Mouse (Mus musculus): ENCODE results near the gene Ap3s2. TPM values are rescaled to one million over a fixed set of nuclear protein-coding genes. Genes with fewer than 3 reads are reported as not detected.

The Ap3s2 gene
- 5.2 and 10.4 TPM in 2 replicates for polyA plus RNA-seq (2012; rRNA removed)

- peak within 1 kb of the TSS; percentile 78 for H3K4me3 ChIP-seq (ENCODE audit: low read depth, low read length)
- TF ChIP-seq POLR2A (IDR thresholded peaks at IDR 0.05; ENCODE audit: low read depth, low read length) (peak; percentile 81), CTCF (IDR thresholded peaks at IDR 0.05; ENCODE audit: extremely low read depth, insufficient read length, insufficient replicate concordance, low read depth, low read length) (no peak)
- no peaks in the 10 kb centered on the region for H3K27me3 ChIP-seq (ENCODE audit: control insufficient read depth, insufficient read depth, low read length)
- peaks cover 2% of the 10 kb centered on the region; the same call in 1 of the 2 replicates for H3K4me1 ChIP-seq (ENCODE audit: control insufficient read depth, insufficient read depth, insufficient read length, low read length)
- H3K27ac ChIP-seq (ENCODE audit: insufficient read depth, low read depth, low read length) = peak within 1 kb of the TSS; percentile 64
- peaks cover 7% of the 10 kb centered on the region for H3K36me3 ChIP-seq (ENCODE audit: control insufficient read depth, insufficient read depth, low read length)
- WGBS = under 1% methylated on average over 34 of the region's 34 CpGs
These were observed at the start of gene Ap3s2 for GRCm38 (mm10) chr7:79920344-79920983. Gene Ap3s2, minus strand, starts transcription at chr7:79920649.

DNA sequence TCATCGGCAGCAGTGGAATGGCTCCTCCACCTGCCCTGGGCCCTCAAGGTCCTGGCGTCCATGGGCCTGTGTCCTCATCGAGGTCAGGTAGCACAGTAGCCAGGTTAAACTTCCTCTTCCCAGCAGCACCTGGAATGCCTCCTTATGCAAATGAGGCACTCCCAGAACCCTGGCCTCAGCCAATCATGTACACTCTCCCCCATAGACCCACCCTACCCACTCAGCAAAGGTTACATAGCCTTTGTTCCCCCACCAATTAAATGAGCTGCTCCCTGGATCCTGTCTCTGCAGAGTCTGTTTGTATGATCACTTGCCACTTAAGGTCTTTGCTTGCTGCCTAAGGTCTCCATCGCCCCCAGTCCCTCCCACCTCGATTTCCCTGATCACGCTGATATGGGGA is 47.9 kb upstream of the Ap3s2 start:
- H3K4me3 ChIP-seq (ENCODE audit: low read depth, low read length) = no peak overlapping the region
- no peak for TF ChIP-seq POLR2A (IDR thresholded peaks at IDR 0.05; ENCODE audit: low read depth, low read length)
- TF ChIP-seq CTCF (IDR thresholded peaks at IDR 0.05; ENCODE audit: extremely low read depth, insufficient read length, insufficient replicate concordance, low read depth, low read length) = no peak
- no peaks in the 10 kb centered on the region for H3K36me3 ChIP-seq (ENCODE audit: control insufficient read depth, insufficient read depth, low read length)
- no peaks in the 10 kb centered on the region for H3K4me1 ChIP-seq (ENCODE audit: control insufficient read depth, insufficient read depth, insufficient read length, low read length)
- no peaks in the 10 kb centered on the region for H3K27me3 ChIP-seq (ENCODE audit: control insufficient read depth, insufficient read depth, low read length)
- 68% methylated on average over 6 of the region's 6 CpGs for WGBS
- no peak overlapping the region for H3K27ac ChIP-seq (ENCODE audit: insufficient read depth, low read depth, low read length)

GRCm38 (mm10) chr7:79961600-79961999 is 41.2 kb upstream of the Ap3s2 start:
- TF ChIP-seq CTCF (IDR thresholded peaks at IDR 0.05; ENCODE audit: extremely low read depth, insufficient read length, insufficient replicate concordance, low read depth, low read length) (no peak), POLR2A (IDR thresholded peaks at IDR 0.05; ENCODE audit: low read depth, low read length) (no peak)
- WGBS = 60% methylated on average over 1 of the region's 1 CpGs
- H3K27ac ChIP-seq (ENCODE audit: insufficient read depth, low read depth, low read length) = no peak overlapping the region
- H3K4me1 ChIP-seq (ENCODE audit: control insufficient read depth, insufficient read depth, insufficient read length, low read length) = no peaks in the 10 kb centered on the region
- H3K36me3 ChIP-seq (ENCODE audit: control insufficient read depth, insufficient read depth, low read length) = no peaks in the 10 kb centered on the region
- no peak overlapping the region for H3K4me3 ChIP-seq (ENCODE audit: low read depth, low read length)
- no peaks in the 10 kb centered on the region for H3K27me3 ChIP-seq (ENCODE audit: control insufficient read depth, insufficient read depth, low read length)

DNA sequence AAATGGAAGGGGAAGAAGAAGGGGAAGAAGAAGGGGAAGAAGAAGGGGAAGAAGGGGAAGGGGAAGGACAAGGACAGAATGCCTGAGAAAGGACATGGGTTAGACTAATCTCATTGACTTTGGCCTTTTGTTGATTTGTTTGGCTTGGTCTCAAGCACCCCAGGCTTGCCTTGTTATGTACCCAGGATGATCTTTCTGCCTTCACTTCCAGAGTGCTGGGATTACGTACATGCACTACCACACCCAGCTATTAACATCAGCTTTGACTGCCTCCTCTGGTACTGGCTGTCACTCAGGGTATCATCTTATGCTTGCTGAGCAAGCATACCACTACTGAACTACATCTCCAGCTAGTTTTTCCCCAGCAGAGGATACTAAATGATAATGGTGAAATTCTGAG is 35.7 kb upstream of the Ap3s2 start:
- WGBS = 68% methylated on average over 1 of the region's 1 CpGs
- no peaks in the 10 kb centered on the region for H3K27me3 ChIP-seq (ENCODE audit: control insufficient read depth, insufficient read depth, low read length)
- no peaks in the 10 kb centered on the region for H3K36me3 ChIP-seq (ENCODE audit: control insufficient read depth, insufficient read depth, low read length)
- H3K4me3 ChIP-seq (ENCODE audit: low read depth, low read length) = no peak overlapping the region
- H3K4me1 ChIP-seq (ENCODE audit: control insufficient read depth, insufficient read depth, insufficient read length, low read length) = no peaks in the 10 kb centered on the region
- H3K27ac ChIP-seq (ENCODE audit: insufficient read depth, low read depth, low read length) = no peak overlapping the region
- TF ChIP-seq CTCF (IDR thresholded peaks at IDR 0.05; ENCODE audit: extremely low read depth, insufficient read length, insufficient replicate concordance, low read depth, low read length) (no peak), POLR2A (IDR thresholded peaks at IDR 0.05; ENCODE audit: low read depth, low read length) (no peak)

GRCm38 (mm10) chr7:79954890-79955289 is 34.4 kb upstream of the Ap3s2 start:
- Histone ChIP-seq H3K27me3 (ENCODE audit: control insufficient read depth, insufficient read depth, low read length) (no peaks in the 10 kb centered on the region), H3K27ac (ENCODE audit: insufficient read depth, low read depth, low read length) (no peak overlapping the region), H3K4me1 (ENCODE audit: control insufficient read depth, insufficient read depth, insufficient read length, low read length) (no peaks in the 10 kb centered on the region), H3K36me3 (ENCODE audit: control insufficient read depth, insufficient read depth, low read length) (no peaks in the 10 kb centered on the region), H3K4me3 (ENCODE audit: low read depth, low read length) (no peak overlapping the region)
- TF ChIP-seq POLR2A (IDR thresholded peaks at IDR 0.05; ENCODE audit: low read depth, low read length) (no peak), CTCF (IDR thresholded peaks at IDR 0.05; ENCODE audit: extremely low read depth, insufficient read length, insufficient replicate concordance, low read depth, low read length) (no peak)
- 96% methylated on average over 1 of the region's 1 CpGs for WGBS

DNA sequence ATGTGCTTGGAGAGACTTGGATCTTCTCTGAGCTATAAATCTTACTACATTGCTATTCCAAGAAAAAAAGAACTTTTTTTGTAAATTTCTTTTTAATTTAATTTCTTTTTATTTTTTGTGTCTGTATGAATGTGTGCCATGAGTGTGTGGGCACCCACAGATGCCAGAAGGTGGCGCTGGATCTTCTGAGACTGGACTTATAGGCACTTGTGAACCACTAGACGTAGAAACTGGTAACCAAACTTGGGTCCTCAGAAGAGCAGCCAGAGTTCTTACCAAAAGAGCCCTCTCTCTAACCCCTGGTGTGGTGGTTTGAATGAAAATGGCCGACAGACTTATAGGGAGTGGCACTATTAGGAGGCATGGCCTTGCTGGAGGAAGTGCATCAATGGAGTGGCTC is 30.6 kb upstream of the Ap3s2 start:
- Histone ChIP-seq H3K27me3 (ENCODE audit: control insufficient read depth, insufficient read depth, low read length) (no peaks in the 10 kb centered on the region), H3K4me3 (ENCODE audit: low read depth, low read length) (no peak overlapping the region), H3K27ac (ENCODE audit: insufficient read depth, low read depth, low read length) (no peak overlapping the region), H3K4me1 (ENCODE audit: control insufficient read depth, insufficient read depth, insufficient read length, low read length) (no peaks in the 10 kb centered on the region), H3K36me3 (ENCODE audit: control insufficient read depth, insufficient read depth, low read length) (no peaks in the 10 kb centered on the region)
- no peak for TF ChIP-seq POLR2A (IDR thresholded peaks at IDR 0.05; ENCODE audit: low read depth, low read length)
- TF ChIP-seq CTCF (IDR thresholded peaks at IDR 0.05; ENCODE audit: extremely low read depth, insufficient read length, insufficient replicate concordance, low read depth, low read length) = no peak
- WGBS = 88% methylated on average over 3 of the region's 3 CpGs

- Histone ChIP-seq H3K4me3 (ENCODE audit: low read depth, low read length) (no peak overlapping the region), H3K36me3 (ENCODE audit: control insufficient read depth, insufficient read depth, low read length) (no peaks in the 10 kb centered on the region), H3K4me1 (ENCODE audit: control insufficient read depth, insufficient read depth, insufficient read length, low read length) (no peaks in the 10 kb centered on the region), H3K27ac (ENCODE audit: insufficient read depth, low read depth, low read length) (no peak overlapping the region), H3K27me3 (ENCODE audit: control insufficient read depth, insufficient read depth, low read length) (no peaks in the 10 kb centered on the region)
- no peak for TF ChIP-seq POLR2A (IDR thresholded peaks at IDR 0.05; ENCODE audit: low read depth, low read length)
- no peak for TF ChIP-seq CTCF (IDR thresholded peaks at IDR 0.05; ENCODE audit: extremely low read depth, insufficient read length, insufficient replicate concordance, low read depth, low read length)
- WGBS = 61% methylated on average over 6 of the region's 6 CpGs
These were observed 29.8 kb upstream of the Ap3s2 start for GRCm38 (mm10) chr7:79950236-79950635.

Measured in small intestine, adult 2 months (tissue).